Mouse (Mus musculus): Measurements from ENCODE around the gene Gm13695. TPM values are rescaled to one million over a fixed set of nuclear protein-coding genes. Genes with fewer than 3 reads are reported as not detected.

Gene Gm13695
- polyA plus RNA-seq, 1 experiment from 2014 or later = not detected

Other genes starting within 250 kb of the Gm13695 start
- gene Itgav, start 242.9 kb upstream of the Gm13695 start, polyA plus RNA-seq (2015; fragmentation: Nextera tagmentation; extraction: Ambion mirVana) = 72.6 and 75.3 TPM in 2 replicates
- 1.9 and 2.1 TPM in 2 replicates for gene Fam171b, start 154.7 kb upstream of the Gm13695 start, polyA plus RNA-seq (2015; fragmentation: Nextera tagmentation; extraction: Ambion mirVana)
- 0.34 and 0.39 TPM in 2 replicates for gene Zswim2, start 26.1 kb upstream of the Gm13695 start, polyA plus RNA-seq (2015; fragmentation: Nextera tagmentation; extraction: Ambion mirVana)
- gene Gm13698, start 11.6 kb upstream of the Gm13695 start, polyA plus RNA-seq (2015; fragmentation: Nextera tagmentation; extraction: Ambion mirVana) = not detected in 2 replicates
- gene Gm13693, start 5.8 kb upstream of the Gm13695 start, polyA plus RNA-seq (2015; fragmentation: Nextera tagmentation; extraction: Ambion mirVana) = not detected in 2 replicates
- gene Gm13696, start 5.8 kb downstream of the Gm13695 start, polyA plus RNA-seq (2015; fragmentation: Nextera tagmentation; extraction: Ambion mirVana) = not detected in 2 replicates
- gene Gm13694, start 11.6 kb downstream of the Gm13695 start, polyA plus RNA-seq (2015; fragmentation: Nextera tagmentation; extraction: Ambion mirVana) = not detected in 2 replicates
- gene Gm13697, start 17.4 kb downstream of the Gm13695 start, polyA plus RNA-seq (2015; fragmentation: Nextera tagmentation; extraction: Ambion mirVana) = not detected in 2 replicates
- not detected in 2 replicates for gene Gm13691, start 23.2 kb downstream of the Gm13695 start, polyA plus RNA-seq (2015; fragmentation: Nextera tagmentation; extraction: Ambion mirVana)

Measured in lung, embryonic 16.5 days (tissue).